Mouse (Mus musculus): ENCODE results near the gene Kiz. TPM values are rescaled to one million over a fixed set of nuclear protein-coding genes. Genes with fewer than 3 reads are reported as not detected.
A peak's percentile ranks its signal among the peaks of the same experiment; 100 is the strongest.

Gene Kiz
- polyA plus RNA-seq, 1 experiment from 2014 or later: 34.1 TPM

- Histone ChIP-seq H3K4me1 (peaks cover 48% of the 10 kb centered on the region), H3K9ac (peak overlapping the region; percentile 52), H3K4me3 (peak overlapping the region; percentile 26), H3K36me3 (no peaks in the 10 kb centered on the region), H3K4me2 (replicated peaks) (peak overlapping the region; percentile 59), H3K27me3 (replicated peaks) (peaks cover 74% of the 10 kb centered on the region), H3K27ac (peak overlapping the region; percentile 59; the same call in 1 of the 2 replicates), H3K9me3 (no peaks in the 10 kb centered on the region)
- 1% methylated on average over 20 of the region's 20 CpGs for WGBS
- ATAC-seq (ENCODE audit: low FRiP score, low read depth): peak; percentile 12
Observed at GRCm38 (mm10) chr2:146835241-146835990, 20.2 kb upstream of the Kiz start.

GRCm38 (mm10) chr2:146836246-146836645 lies 19.4 kb upstream of the Kiz start:
- WGBS: under 1% methylated on average over 13 of the region's 13 CpGs
- Histone ChIP-seq H3K27me3 (replicated peaks) (peaks cover 78% of the 10 kb centered on the region), H3K27ac (peak overlapping the region; percentile 2; the same call in 1 of the 2 replicates), H3K9ac (0 out of 2 replicates have a peak overlapping the region, but pooled peaks have one; percentile 26), H3K9me3 (no peaks in the 10 kb centered on the region), H3K36me3 (no peaks in the 10 kb centered on the region), H3K4me2 (replicated peaks) (peak overlapping the region; percentile 59), H3K4me3 (no peak overlapping the region), H3K4me1 (peaks cover 48% of the 10 kb centered on the region)
- ATAC-seq (ENCODE audit: low FRiP score, low read depth): no peak

- 2% methylated on average over 17 of the region's 17 CpGs for WGBS
- H3K4me2 ChIP-seq (replicated peaks): peak overlapping the region; percentile 59
- no peak overlapping the region for H3K9ac ChIP-seq
- no peaks in the 10 kb centered on the region for H3K36me3 ChIP-seq
- H3K9me3 ChIP-seq: no peaks in the 10 kb centered on the region
- peaks cover 48% of the 10 kb centered on the region for H3K4me1 ChIP-seq
- H3K27me3 ChIP-seq (replicated peaks): peaks cover 83% of the 10 kb centered on the region
- ATAC-seq (ENCODE audit: low FRiP score, low read depth): no peak
- H3K27ac ChIP-seq: no peak overlapping the region
- H3K4me3 ChIP-seq: no peak overlapping the region
Observed at GRCm38 (mm10) chr2:146836871-146837550, 18.7 kb upstream of the Kiz start.

GRCm38 (mm10) chr2:146837653-146838052 lies 18.0 kb upstream of the Kiz start:
- Histone ChIP-seq H3K4me2 (replicated peaks) (peak overlapping the region; percentile 59), H3K4me3 (no peak overlapping the region), H3K27ac (no peak overlapping the region), H3K9me3 (no peaks in the 10 kb centered on the region), H3K9ac (no peak overlapping the region), H3K27me3 (replicated peaks) (peaks cover 83% of the 10 kb centered on the region), H3K4me1 (peaks cover 42% of the 10 kb centered on the region), H3K36me3 (no peaks in the 10 kb centered on the region)
- ATAC-seq (ENCODE audit: low FRiP score, low read depth): no peak
- WGBS: 4% methylated on average over 1 of the region's 1 CpGs

- peak overlapping the region; percentile 50; the same call in 1 of the 2 replicates for H3K27ac ChIP-seq
- H3K4me2 ChIP-seq (replicated peaks): peak overlapping the region; percentile 59
- 2% methylated on average over 30 of the region's 30 CpGs for WGBS
Observed at GRCm38 (mm10) chr2:146838596-146839302, 16.9 kb upstream of the Kiz start.

GRCm38 (mm10) chr2:146839303-146840030 lies 16.2 kb upstream of the Kiz start:
- H3K36me3 ChIP-seq: no peaks in the 10 kb centered on the region
- H3K27ac ChIP-seq: no peak overlapping the region
- no peaks in the 10 kb centered on the region for H3K9me3 ChIP-seq
- peak overlapping the region; percentile 59 for H3K4me2 ChIP-seq (replicated peaks)
- ATAC-seq (ENCODE audit: low FRiP score, low read depth): no peak
- peak overlapping the region; percentile 32 for H3K4me3 ChIP-seq
- H3K27me3 ChIP-seq (replicated peaks): peaks cover 84% of the 10 kb centered on the region
- H3K9ac ChIP-seq: peak overlapping the region; percentile 52; the same call in 1 of the 2 replicates
- peaks cover 36% of the 10 kb centered on the region for H3K4me1 ChIP-seq
- 2% methylated on average over 36 of the region's 36 CpGs for WGBS

More at GRCm38 (mm10) chr2:146838596-146839302, 16.9 kb upstream of the Kiz start:
- H3K4me3 ChIP-seq: peak overlapping the region; percentile 32
- ATAC-seq (ENCODE audit: low FRiP score, low read depth): no peak
- no peaks in the 10 kb centered on the region for H3K36me3 ChIP-seq
- peak overlapping the region; percentile 52 for H3K9ac ChIP-seq
- peaks cover 36% of the 10 kb centered on the region for H3K4me1 ChIP-seq
- peaks cover 85% of the 10 kb centered on the region for H3K27me3 ChIP-seq (replicated peaks)
- no peaks in the 10 kb centered on the region for H3K9me3 ChIP-seq

GRCm38 (mm10) chr2:146847863-146848262 lies 7.8 kb upstream of the Kiz start:
- Histone ChIP-seq H3K9ac (no peak overlapping the region), H3K4me1 (no peaks in the 10 kb centered on the region), H3K4me3 (no peak overlapping the region), H3K4me2 (replicated peaks) (no peak overlapping the region), H3K36me3 (no peaks in the 10 kb centered on the region), H3K9me3 (no peaks in the 10 kb centered on the region), H3K27me3 (replicated peaks) (peaks cover 3% of the 10 kb centered on the region; the same call in 1 of the 2 replicates), H3K27ac (no peak overlapping the region)
- 93% methylated on average over 2 of the region's 2 CpGs for WGBS
- ATAC-seq (ENCODE audit: low FRiP score, low read depth): no peak

- H3K36me3 ChIP-seq: no peaks in the 10 kb centered on the region
- peak overlapping the region; percentile 73 for H3K4me2 ChIP-seq (replicated peaks)
- H3K9me3 ChIP-seq: no peaks in the 10 kb centered on the region
- peaks cover 3% of the 10 kb centered on the region; the same call in 1 of the 2 replicates for H3K4me1 ChIP-seq
- 0 out of 2 replicates have a peak, but pooled peaks cover 4% of the 10 kb centered on the region for H3K27me3 ChIP-seq (replicated peaks)
- peak overlapping the region; percentile 46; the same call in 1 of the 2 replicates for H3K27ac ChIP-seq
- ATAC-seq (ENCODE audit: low FRiP score, low read depth): peak; percentile 70
- peak overlapping the region; percentile 79 for H3K4me3 ChIP-seq
- H3K9ac ChIP-seq: peak overlapping the region; percentile 74
- 6% methylated on average over 11 of the region's 11 CpGs for WGBS
Observed at GRCm38 (mm10) chr2:146856120-146856519, 456 bp downstream of the Kiz start.

GRCm38 (mm10) chr2:146856853-146857252 lies 1.2 kb downstream of the Kiz start:
- H3K4me2 ChIP-seq (replicated peaks): no peak overlapping the region
- ATAC-seq (ENCODE audit: low FRiP score, low read depth): no peak

GRCm38 (mm10) chr2:146865781-146866180 lies 10.1 kb downstream of the Kiz start:
- Histone ChIP-seq H3K27me3 (replicated peaks) (no peaks in the 10 kb centered on the region), H3K36me3 (no peaks in the 10 kb centered on the region), H3K9me3 (no peaks in the 10 kb centered on the region), H3K27ac (no peak overlapping the region), H3K4me2 (replicated peaks) (no peak overlapping the region), H3K9ac (no peak overlapping the region), H3K4me3 (no peak overlapping the region), H3K4me1 (no peaks in the 10 kb centered on the region)
- 80% methylated on average over 3 of the region's 3 CpGs for WGBS
- ATAC-seq (ENCODE audit: low FRiP score, low read depth): no peak

More at GRCm38 (mm10) chr2:146856853-146857252, 1.2 kb downstream of the Kiz start:
- Histone ChIP-seq H3K27me3 (replicated peaks) (0 out of 2 replicates have a peak, but pooled peaks cover 4% of the 10 kb centered on the region), H3K36me3 (no peaks in the 10 kb centered on the region), H3K9me3 (no peaks in the 10 kb centered on the region), H3K4me1 (peaks cover 3% of the 10 kb centered on the region; the same call in 1 of the 2 replicates), H3K27ac (no peak overlapping the region), H3K4me3 (no peak overlapping the region), H3K9ac (no peak overlapping the region)
- WGBS: 86% methylated on average over 4 of the region's 4 CpGs

All from neural tube, embryonic 12.5 days (tissue).